Mouse (Mus musculus): ENCODE data around the gene Smco4. TPM values are rescaled to one million over a fixed set of nuclear protein-coding genes. Genes with fewer than 3 reads are reported as not detected.

Gene Smco4
- polyA plus RNA-seq, 1 experiment: 23.8 TPM

DNA sequence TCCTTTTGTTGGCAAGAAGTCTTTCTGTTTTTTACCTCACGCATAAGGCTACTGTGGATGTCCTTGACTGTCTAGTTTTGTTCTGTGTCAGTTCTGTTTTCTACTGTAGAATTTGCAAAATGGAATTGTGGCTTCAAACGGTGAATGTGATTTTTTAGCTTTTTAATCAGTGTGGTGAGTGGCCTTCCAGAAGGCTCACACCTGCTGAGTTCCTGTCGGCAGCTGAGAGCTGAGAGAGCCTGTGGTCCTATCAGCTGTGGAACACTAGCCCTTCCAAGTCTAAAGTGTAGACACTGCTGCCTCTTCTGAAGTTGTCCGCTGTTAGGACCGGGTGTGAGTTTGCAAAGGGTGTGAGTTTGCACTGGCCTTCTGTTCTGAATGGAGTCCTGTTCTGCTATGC is 29.7 kb downstream of the Smco4 start:
- TF ChIP-seq MAX (IDR thresholded peaks at IDR 0.05) (no peak), USF1 (IDR thresholded peaks at IDR 0.05; ENCODE audit: low read depth) (no peak), MYOD1 (IDR thresholded peaks at IDR 0.05; ENCODE audit: control insufficient read depth, insufficient read length, low read depth) (no peak), MYOG (IDR thresholded peaks at IDR 0.05; ENCODE audit: control insufficient read depth, extremely low read depth, insufficient read length) (no peak), FOSL1 (IDR thresholded peaks at IDR 0.05; ENCODE audit: insufficient read depth, low read length, poor library complexity, severe bottlenecking) (no peak), CEBPB (IDR thresholded peaks at IDR 0.05; ENCODE audit: low read depth) (no peak), CTCF (IDR thresholded peaks at IDR 0.05; ENCODE audit: control insufficient read depth, insufficient read depth, insufficient read length) (no peak)
- Histone ChIP-seq H3K4me3 (ENCODE audit: insufficient read depth, poor library complexity, severe bottlenecking) (no peak overlapping the region), H3ac (ENCODE audit: control insufficient read depth, insufficient read length, low read depth) (no peak overlapping the region), H3K36me3 (ENCODE audit: control insufficient read depth, insufficient read depth) (no peaks in the 10 kb centered on the region), H3K27me3 (ENCODE audit: control insufficient read depth, insufficient read depth, insufficient read length) (no peaks in the 10 kb centered on the region), H3K79me3 (ENCODE audit: low read depth) (no peaks in the 10 kb centered on the region), H3K79me2 (ENCODE audit: control insufficient read depth, insufficient read depth) (no peaks in the 10 kb centered on the region)

DNA sequence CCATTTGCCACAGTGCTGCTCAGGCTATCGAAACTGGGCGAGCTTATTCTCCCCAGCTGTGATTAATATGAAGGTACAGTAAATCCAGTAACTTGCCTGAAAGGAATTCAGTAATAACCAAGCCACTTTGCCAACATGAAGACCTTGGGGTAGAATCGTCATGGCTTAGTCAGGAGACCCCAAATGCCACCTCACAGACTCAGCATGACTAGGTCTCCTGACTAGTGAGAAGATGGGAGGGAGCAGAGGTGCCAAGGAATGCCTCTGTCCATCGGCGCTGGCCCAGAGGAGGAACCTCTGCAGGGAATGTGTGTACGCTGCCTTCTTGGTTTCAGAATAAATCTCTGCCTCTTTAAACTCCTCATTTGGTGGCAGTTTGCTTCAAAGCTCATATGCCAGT is 30.4 kb downstream of the Smco4 start:
- no peak for TF ChIP-seq USF1 (IDR thresholded peaks at IDR 0.05; ENCODE audit: low read depth)
- TF ChIP-seq CEBPB (IDR thresholded peaks at IDR 0.05; ENCODE audit: low read depth): no peak
- TF ChIP-seq FOSL1 (IDR thresholded peaks at IDR 0.05; ENCODE audit: insufficient read depth, low read length, poor library complexity, severe bottlenecking): no peak
- TF ChIP-seq CTCF (IDR thresholded peaks at IDR 0.05; ENCODE audit: control insufficient read depth, insufficient read depth, insufficient read length): no peak
- no peak for TF ChIP-seq MAX (IDR thresholded peaks at IDR 0.05)
- no peak for TF ChIP-seq MYOG (IDR thresholded peaks at IDR 0.05; ENCODE audit: control insufficient read depth, extremely low read depth, insufficient read length)
- TF ChIP-seq MYOD1 (IDR thresholded peaks at IDR 0.05; ENCODE audit: control insufficient read depth, insufficient read length, low read depth): no peak
- no peak overlapping the region for H3K4me3 ChIP-seq (ENCODE audit: insufficient read depth, poor library complexity, severe bottlenecking)
- no peak overlapping the region for H3ac ChIP-seq (ENCODE audit: control insufficient read depth, insufficient read length, low read depth)
- no peaks in the 10 kb centered on the region for H3K79me2 ChIP-seq (ENCODE audit: control insufficient read depth, insufficient read depth)
- no peaks in the 10 kb centered on the region for H3K79me3 ChIP-seq (ENCODE audit: low read depth)
- no peaks in the 10 kb centered on the region for H3K27me3 ChIP-seq (ENCODE audit: control insufficient read depth, insufficient read depth, insufficient read length)
- H3K36me3 ChIP-seq (ENCODE audit: control insufficient read depth, insufficient read depth): no peaks in the 10 kb centered on the region

DNA sequence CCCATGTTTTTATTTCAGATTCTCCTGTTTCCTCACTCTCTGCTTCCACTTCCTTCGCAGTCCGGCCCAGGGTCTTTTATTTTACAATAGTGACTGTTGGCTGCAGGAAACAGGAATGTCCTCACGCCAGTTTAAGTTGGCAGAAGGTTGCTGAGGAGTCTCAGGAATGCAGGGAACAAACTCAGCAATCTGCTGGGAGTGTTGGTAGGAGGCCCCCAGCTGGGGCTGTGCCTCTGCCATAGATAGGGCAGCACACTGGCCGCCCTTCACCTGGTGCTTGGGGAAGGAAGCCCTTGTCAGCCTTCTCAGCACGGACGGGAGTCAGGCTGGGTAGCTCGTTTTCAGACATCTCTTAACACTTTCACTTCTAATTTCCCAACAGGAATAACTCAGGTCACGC is 32.0 kb downstream of the Smco4 start:
- no peak for TF ChIP-seq MYOG (IDR thresholded peaks at IDR 0.05; ENCODE audit: control insufficient read depth, extremely low read depth, insufficient read length)
- TF ChIP-seq CTCF (IDR thresholded peaks at IDR 0.05; ENCODE audit: control insufficient read depth, insufficient read depth, insufficient read length): no peak
- no peak for TF ChIP-seq FOSL1 (IDR thresholded peaks at IDR 0.05; ENCODE audit: insufficient read depth, low read length, poor library complexity, severe bottlenecking)
- TF ChIP-seq MAX (IDR thresholded peaks at IDR 0.05): no peak
- no peak for TF ChIP-seq USF1 (IDR thresholded peaks at IDR 0.05; ENCODE audit: low read depth)
- TF ChIP-seq MYOD1 (IDR thresholded peaks at IDR 0.05; ENCODE audit: control insufficient read depth, insufficient read length, low read depth): no peak
- no peak for TF ChIP-seq CEBPB (IDR thresholded peaks at IDR 0.05; ENCODE audit: low read depth)
- Histone ChIP-seq H3ac (ENCODE audit: control insufficient read depth, insufficient read length, low read depth) (no peak overlapping the region), H3K4me3 (ENCODE audit: insufficient read depth, poor library complexity, severe bottlenecking) (no peak overlapping the region), H3K27me3 (ENCODE audit: control insufficient read depth, insufficient read depth, insufficient read length) (no peaks in the 10 kb centered on the region), H3K79me2 (ENCODE audit: control insufficient read depth, insufficient read depth) (no peaks in the 10 kb centered on the region), H3K36me3 (ENCODE audit: control insufficient read depth, insufficient read depth) (no peaks in the 10 kb centered on the region), H3K79me3 (ENCODE audit: low read depth) (no peaks in the 10 kb centered on the region)

DNA sequence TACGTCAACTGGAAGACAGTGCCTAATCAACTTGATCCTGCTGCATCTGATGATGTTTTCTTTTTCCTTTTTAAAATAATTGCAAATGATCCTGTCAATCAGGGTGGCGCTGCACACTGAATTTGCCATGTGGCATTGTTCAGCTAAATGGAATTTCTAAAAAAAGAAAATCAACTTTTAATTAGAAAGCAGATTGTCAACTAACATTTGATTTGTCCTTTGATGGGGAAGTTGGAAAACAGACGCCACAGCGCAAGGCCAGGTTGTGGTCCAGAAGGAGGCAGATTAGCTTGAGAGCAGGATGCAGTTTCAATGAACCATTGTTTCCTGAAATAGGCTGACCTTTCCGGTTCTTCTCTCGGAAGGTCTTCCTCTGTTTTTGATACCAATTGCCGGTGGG is 33.3 kb downstream of the Smco4 start:
- TF ChIP-seq CEBPB (IDR thresholded peaks at IDR 0.05; ENCODE audit: low read depth) (no peak), MYOD1 (IDR thresholded peaks at IDR 0.05; ENCODE audit: control insufficient read depth, insufficient read length, low read depth) (no peak), CTCF (IDR thresholded peaks at IDR 0.05; ENCODE audit: control insufficient read depth, insufficient read depth, insufficient read length) (no peak), FOSL1 (IDR thresholded peaks at IDR 0.05; ENCODE audit: insufficient read depth, low read length, poor library complexity, severe bottlenecking) (no peak), MAX (IDR thresholded peaks at IDR 0.05) (no peak), USF1 (IDR thresholded peaks at IDR 0.05; ENCODE audit: low read depth) (no peak), MYOG (IDR thresholded peaks at IDR 0.05; ENCODE audit: control insufficient read depth, extremely low read depth, insufficient read length) (no peak)
- Histone ChIP-seq H3K4me3 (ENCODE audit: insufficient read depth, poor library complexity, severe bottlenecking) (no peak overlapping the region), H3ac (ENCODE audit: control insufficient read depth, insufficient read length, low read depth) (no peak overlapping the region), H3K27me3 (ENCODE audit: control insufficient read depth, insufficient read depth, insufficient read length) (no peaks in the 10 kb centered on the region), H3K79me2 (ENCODE audit: control insufficient read depth, insufficient read depth) (no peaks in the 10 kb centered on the region), H3K36me3 (ENCODE audit: control insufficient read depth, insufficient read depth) (no peaks in the 10 kb centered on the region), H3K79me3 (ENCODE audit: low read depth) (no peaks in the 10 kb centered on the region)

DNA sequence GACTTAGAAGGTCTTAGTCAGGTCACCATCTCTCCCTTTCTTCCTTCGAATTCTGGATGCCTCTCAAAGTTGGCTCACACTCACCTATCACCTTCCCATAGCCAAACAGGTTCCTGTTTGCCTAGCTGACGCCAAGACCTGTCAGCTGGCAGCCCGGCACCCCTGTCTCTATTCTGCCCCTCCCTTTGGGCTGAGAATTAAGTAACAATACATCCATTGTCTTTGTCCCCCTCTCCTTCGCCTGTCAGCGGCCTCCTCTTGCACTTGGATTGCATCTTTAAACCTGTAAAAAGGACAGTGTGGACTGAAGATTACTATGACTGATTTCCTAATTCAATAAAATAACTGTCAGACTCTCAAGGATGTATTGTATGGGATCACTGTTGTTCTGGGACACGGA is 34.6 kb downstream of the Smco4 start:
- no peaks in the 10 kb centered on the region for H3K79me3 ChIP-seq (ENCODE audit: low read depth)
- no peaks in the 10 kb centered on the region for H3K27me3 ChIP-seq (ENCODE audit: control insufficient read depth, insufficient read depth, insufficient read length)
- TF ChIP-seq CEBPB (IDR thresholded peaks at IDR 0.05; ENCODE audit: low read depth): no peak
- no peak for TF ChIP-seq MYOG (IDR thresholded peaks at IDR 0.05; ENCODE audit: control insufficient read depth, extremely low read depth, insufficient read length)
- TF ChIP-seq MAX (IDR thresholded peaks at IDR 0.05): no peak
- TF ChIP-seq FOSL1 (IDR thresholded peaks at IDR 0.05; ENCODE audit: insufficient read depth, low read length, poor library complexity, severe bottlenecking): no peak
- TF ChIP-seq CTCF (IDR thresholded peaks at IDR 0.05; ENCODE audit: control insufficient read depth, insufficient read depth, insufficient read length): no peak
- TF ChIP-seq USF1 (IDR thresholded peaks at IDR 0.05; ENCODE audit: low read depth): no peak
- no peak for TF ChIP-seq MYOD1 (IDR thresholded peaks at IDR 0.05; ENCODE audit: control insufficient read depth, insufficient read length, low read depth)
- H3ac ChIP-seq (ENCODE audit: control insufficient read depth, insufficient read length, low read depth): no peak overlapping the region
- H3K4me3 ChIP-seq (ENCODE audit: insufficient read depth, poor library complexity, severe bottlenecking): no peak overlapping the region
- no peaks in the 10 kb centered on the region for H3K79me2 ChIP-seq (ENCODE audit: control insufficient read depth, insufficient read depth)
- no peaks in the 10 kb centered on the region for H3K36me3 ChIP-seq (ENCODE audit: control insufficient read depth, insufficient read depth)

DNA sequence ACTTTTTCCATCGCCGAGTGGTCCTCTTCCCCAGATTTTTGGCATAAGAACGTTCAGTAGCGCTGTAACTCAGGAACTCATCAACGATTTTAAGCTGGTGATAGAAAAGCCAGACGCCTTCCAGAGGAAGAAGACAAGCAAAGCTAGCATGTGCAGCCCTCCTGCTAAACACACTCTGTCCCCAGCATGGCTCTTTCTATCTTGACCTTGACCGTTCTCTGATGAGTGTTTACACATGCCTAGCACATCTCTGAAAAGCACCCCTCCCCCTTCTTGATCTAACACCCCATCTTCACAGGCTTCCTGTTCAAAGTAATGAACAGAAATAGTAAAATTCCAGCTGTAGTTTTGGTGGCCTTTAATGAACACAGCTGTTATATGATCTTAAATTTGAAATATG is 35.1 kb downstream of the Smco4 start:
- Histone ChIP-seq H3K36me3 (ENCODE audit: control insufficient read depth, insufficient read depth) (no peaks in the 10 kb centered on the region), H3K27me3 (ENCODE audit: control insufficient read depth, insufficient read depth, insufficient read length) (no peaks in the 10 kb centered on the region), H3K79me2 (ENCODE audit: control insufficient read depth, insufficient read depth) (no peaks in the 10 kb centered on the region), H3ac (ENCODE audit: control insufficient read depth, insufficient read length, low read depth) (no peak overlapping the region), H3K4me3 (ENCODE audit: insufficient read depth, poor library complexity, severe bottlenecking) (no peak overlapping the region), H3K79me3 (ENCODE audit: low read depth) (no peaks in the 10 kb centered on the region)
- TF ChIP-seq MYOD1 (IDR thresholded peaks at IDR 0.05; ENCODE audit: control insufficient read depth, insufficient read length, low read depth) (no peak), USF1 (IDR thresholded peaks at IDR 0.05; ENCODE audit: low read depth) (no peak), CEBPB (IDR thresholded peaks at IDR 0.05; ENCODE audit: low read depth) (no peak), FOSL1 (IDR thresholded peaks at IDR 0.05; ENCODE audit: insufficient read depth, low read length, poor library complexity, severe bottlenecking) (no peak)

Measured in C2C12 (cell line).